Mouse (Mus musculus): ENCODE measurements at regions not wholly inside any gene's neighbourhood (a gene's known extent, or its start where the extent isn't known, plus 50 kb on each side); places are given as distances from the start of the nearest gene placed in this dataset.

- Histone ChIP-seq H3K27ac (ENCODE audit: low read depth, low read length) (no peak overlapping the region), H3K36me3 (ENCODE audit: control insufficient read depth, insufficient read depth, low read length) (no peaks in the 10 kb centered on the region), H3K9ac (ENCODE audit: low read length) (no peak overlapping the region), H3K4me2 (ENCODE audit: low read depth, low read length, severe bottlenecking) (no peak overlapping the region), H3K27me3 (ENCODE audit: control insufficient read depth, insufficient read depth, low read length) (no peaks in the 10 kb centered on the region; the same call in 1 of the 2 replicates), H3K4me1 (replicated peaks; ENCODE audit: control insufficient read depth, insufficient read depth, low read length) (no peaks in the 10 kb centered on the region), H3K4me3 (ENCODE audit: low read depth, low read length) (no peak overlapping the region), H3K9me3 (ENCODE audit: control insufficient read depth, low read length) (no peaks in the 10 kb centered on the region)
- DNase-seq (ENCODE audit: low spot score) (no peak), ATAC-seq (replicated peaks; ENCODE audit: low FRiP score) (no peak)
- WGBS = 47% methylated on average over 4 of the region's 4 CpGs
Measured at GRCm38 (mm10) chr11:64597305-64597704, 160.9 kb upstream of the F930015N05Rik start.

DNA sequence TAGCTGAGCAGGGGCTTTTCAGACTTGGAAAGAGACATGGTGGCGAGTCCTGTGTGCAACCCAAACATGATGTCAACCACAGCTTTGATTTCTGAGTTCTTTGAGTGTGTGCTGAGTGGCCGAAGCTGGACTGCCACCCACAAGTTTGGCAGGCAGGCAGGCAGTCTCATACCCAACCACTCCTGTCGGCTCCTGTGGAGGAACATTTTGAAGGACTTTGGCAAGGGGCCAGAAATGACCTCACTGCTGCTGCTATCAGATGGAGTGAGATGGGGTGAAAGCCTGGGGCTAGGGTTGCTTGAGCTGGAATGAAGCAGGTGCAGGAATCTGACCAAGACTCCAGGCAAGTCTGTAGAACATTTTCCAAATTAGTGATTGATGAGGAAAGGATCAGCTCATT lies 162.7 kb upstream of the F930015N05Rik start:
- Histone ChIP-seq H3K27me3 (ENCODE audit: control insufficient read depth, insufficient read depth, low read length) (no peaks in the 10 kb centered on the region; the same call in 1 of the 2 replicates), H3K36me3 (ENCODE audit: control insufficient read depth, insufficient read depth, low read length) (no peaks in the 10 kb centered on the region), H3K27ac (ENCODE audit: low read depth, low read length) (no peak overlapping the region), H3K9me3 (ENCODE audit: control insufficient read depth, low read length) (no peaks in the 10 kb centered on the region), H3K4me1 (replicated peaks; ENCODE audit: control insufficient read depth, insufficient read depth, low read length) (no peaks in the 10 kb centered on the region), H3K4me3 (ENCODE audit: low read depth, low read length) (no peak overlapping the region), H3K4me2 (ENCODE audit: low read depth, low read length, severe bottlenecking) (no peak overlapping the region), H3K9ac (ENCODE audit: low read length) (no peak overlapping the region)
- DNase-seq (ENCODE audit: low spot score) (no peak), ATAC-seq (replicated peaks; ENCODE audit: low FRiP score) (no peak)
- 84% methylated on average over 3 of the region's 3 CpGs for WGBS

DNA sequence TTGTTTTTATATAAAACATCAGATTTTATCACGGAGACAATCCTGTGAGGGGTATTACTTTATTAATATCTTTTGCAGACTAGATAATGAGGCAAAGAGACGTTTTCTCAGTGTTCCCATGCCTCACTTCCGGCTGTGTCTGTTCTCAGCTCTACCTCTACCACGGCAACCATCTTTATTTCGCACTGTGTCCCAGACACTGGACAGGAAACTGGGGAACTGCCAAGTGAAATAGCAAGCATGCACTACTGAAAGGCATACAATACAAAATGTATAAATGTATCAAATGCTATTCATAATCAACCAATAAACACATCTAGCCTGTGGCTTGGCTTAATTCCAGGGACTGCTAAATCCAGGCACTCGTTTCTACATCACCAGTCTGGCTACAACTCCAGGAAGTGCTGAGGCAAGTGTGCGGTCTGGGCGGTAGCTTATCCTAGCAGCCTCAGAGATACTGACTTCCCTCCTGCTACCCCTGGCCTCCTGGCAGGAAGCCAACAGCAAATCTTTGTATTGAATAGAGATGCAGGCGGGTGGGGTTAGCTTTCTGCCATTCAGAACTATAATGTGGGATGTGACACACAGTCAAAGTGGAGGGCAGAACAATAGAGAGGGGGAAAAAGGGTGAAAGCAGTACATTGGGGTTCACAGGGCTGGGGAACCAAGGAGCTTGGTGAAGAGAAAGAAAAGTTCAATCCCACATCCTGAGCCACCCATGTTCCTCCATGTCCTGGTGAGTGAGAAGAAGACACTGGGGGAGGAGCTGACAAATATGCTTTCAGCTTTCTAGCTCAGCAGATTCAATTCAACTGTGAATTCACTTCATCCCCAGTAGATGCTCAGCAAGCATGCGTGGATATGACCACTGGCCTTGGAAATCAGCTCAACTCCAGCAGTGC lies 164.0 kb upstream of the F930015N05Rik start:
- no peak overlapping the region for H3K4me3 ChIP-seq (ENCODE audit: low read depth, low read length)
- H3K27me3 ChIP-seq (ENCODE audit: control insufficient read depth, insufficient read depth, low read length) = no peaks in the 10 kb centered on the region; the same call in 1 of the 2 replicates
- no peaks in the 10 kb centered on the region for H3K36me3 ChIP-seq (ENCODE audit: control insufficient read depth, insufficient read depth, low read length)
- ATAC-seq (replicated peaks; ENCODE audit: low FRiP score) (no peak), DNase-seq (ENCODE audit: low spot score) (no peak)
- H3K9me3 ChIP-seq (ENCODE audit: control insufficient read depth, low read length) = no peaks in the 10 kb centered on the region
- H3K27ac ChIP-seq (ENCODE audit: low read depth, low read length) = no peak overlapping the region
- H3K9ac ChIP-seq (ENCODE audit: low read length) = no peak overlapping the region
- no peaks in the 10 kb centered on the region for H3K4me1 ChIP-seq (replicated peaks; ENCODE audit: control insufficient read depth, insufficient read depth, low read length)
- 79% methylated on average over 10 of the region's 10 CpGs for WGBS
- H3K4me2 ChIP-seq (ENCODE audit: low read depth, low read length, severe bottlenecking) = no peak overlapping the region

- Histone ChIP-seq H3K36me3 (ENCODE audit: control insufficient read depth, insufficient read depth, low read length) (no peaks in the 10 kb centered on the region), H3K27me3 (ENCODE audit: control insufficient read depth, insufficient read depth, low read length) (no peaks in the 10 kb centered on the region), H3K4me3 (ENCODE audit: low read depth, low read length) (no peak overlapping the region), H3K4me1 (replicated peaks; ENCODE audit: control insufficient read depth, insufficient read depth, low read length) (no peaks in the 10 kb centered on the region), H3K9ac (ENCODE audit: low read length) (no peak overlapping the region), H3K9me3 (ENCODE audit: control insufficient read depth, low read length) (no peaks in the 10 kb centered on the region), H3K27ac (ENCODE audit: low read depth, low read length) (no peak overlapping the region), H3K4me2 (ENCODE audit: low read depth, low read length, severe bottlenecking) (no peak overlapping the region)
- DNase-seq (ENCODE audit: low spot score) (no peak), ATAC-seq (replicated peaks; ENCODE audit: low FRiP score) (no peak)
- WGBS = 85% methylated on average over 2 of the region's 2 CpGs
Measured at GRCm38 (mm10) chr11:64609043-64609442, 172.6 kb upstream of the F930015N05Rik start.

GRCm38 (mm10) chr11:64610724-64611123 lies 174.3 kb upstream of the F930015N05Rik start:
- no peaks in the 10 kb centered on the region for H3K27me3 ChIP-seq (ENCODE audit: control insufficient read depth, insufficient read depth, low read length)
- ATAC-seq (replicated peaks; ENCODE audit: low FRiP score) (no peak), DNase-seq (ENCODE audit: low spot score) (no peak)
- H3K4me1 ChIP-seq (replicated peaks; ENCODE audit: control insufficient read depth, insufficient read depth, low read length) = no peaks in the 10 kb centered on the region
- no peak overlapping the region for H3K27ac ChIP-seq (ENCODE audit: low read depth, low read length)
- H3K9ac ChIP-seq (ENCODE audit: low read length) = no peak overlapping the region
- H3K36me3 ChIP-seq (ENCODE audit: control insufficient read depth, insufficient read depth, low read length) = no peaks in the 10 kb centered on the region
- WGBS = 92% methylated on average over 3 of the region's 3 CpGs
- H3K4me3 ChIP-seq (ENCODE audit: low read depth, low read length) = no peak overlapping the region
- no peaks in the 10 kb centered on the region for H3K9me3 ChIP-seq (ENCODE audit: control insufficient read depth, low read length)
- H3K4me2 ChIP-seq (ENCODE audit: low read depth, low read length, severe bottlenecking) = no peak overlapping the region

GRCm38 (mm10) chr11:64615140-64615539 lies 178.7 kb upstream of the F930015N05Rik start:
- ATAC-seq (replicated peaks; ENCODE audit: low FRiP score) (no peak), DNase-seq (ENCODE audit: low spot score) (no peak)
- Histone ChIP-seq H3K9me3 (ENCODE audit: control insufficient read depth, low read length) (no peaks in the 10 kb centered on the region), H3K36me3 (ENCODE audit: control insufficient read depth, insufficient read depth, low read length) (no peaks in the 10 kb centered on the region), H3K27ac (ENCODE audit: low read depth, low read length) (no peak overlapping the region), H3K4me3 (ENCODE audit: low read depth, low read length) (no peak overlapping the region), H3K27me3 (ENCODE audit: control insufficient read depth, insufficient read depth, low read length) (no peaks in the 10 kb centered on the region), H3K9ac (ENCODE audit: low read length) (no peak overlapping the region), H3K4me2 (ENCODE audit: low read depth, low read length, severe bottlenecking) (no peak overlapping the region), H3K4me1 (replicated peaks; ENCODE audit: control insufficient read depth, insufficient read depth, low read length) (no peaks in the 10 kb centered on the region)
- 78% methylated on average over 1 of the region's 1 CpGs for WGBS

- DNase-seq (ENCODE audit: low spot score) (no peak), ATAC-seq (replicated peaks; ENCODE audit: low FRiP score) (no peak)
- Histone ChIP-seq H3K9ac (ENCODE audit: low read length) (no peak overlapping the region), H3K36me3 (ENCODE audit: control insufficient read depth, insufficient read depth, low read length) (no peaks in the 10 kb centered on the region), H3K27ac (ENCODE audit: low read depth, low read length) (no peak overlapping the region), H3K4me2 (ENCODE audit: low read depth, low read length, severe bottlenecking) (no peak overlapping the region), H3K9me3 (ENCODE audit: control insufficient read depth, low read length) (no peaks in the 10 kb centered on the region), H3K4me3 (ENCODE audit: low read depth, low read length) (no peak overlapping the region), H3K4me1 (replicated peaks; ENCODE audit: control insufficient read depth, insufficient read depth, low read length) (no peaks in the 10 kb centered on the region), H3K27me3 (ENCODE audit: control insufficient read depth, insufficient read depth, low read length) (no peaks in the 10 kb centered on the region)
- WGBS = 71% methylated on average over 5 of the region's 5 CpGs
Measured at GRCm38 (mm10) chr11:64618631-64619385, 182.4 kb upstream of the F930015N05Rik start.

DNA sequence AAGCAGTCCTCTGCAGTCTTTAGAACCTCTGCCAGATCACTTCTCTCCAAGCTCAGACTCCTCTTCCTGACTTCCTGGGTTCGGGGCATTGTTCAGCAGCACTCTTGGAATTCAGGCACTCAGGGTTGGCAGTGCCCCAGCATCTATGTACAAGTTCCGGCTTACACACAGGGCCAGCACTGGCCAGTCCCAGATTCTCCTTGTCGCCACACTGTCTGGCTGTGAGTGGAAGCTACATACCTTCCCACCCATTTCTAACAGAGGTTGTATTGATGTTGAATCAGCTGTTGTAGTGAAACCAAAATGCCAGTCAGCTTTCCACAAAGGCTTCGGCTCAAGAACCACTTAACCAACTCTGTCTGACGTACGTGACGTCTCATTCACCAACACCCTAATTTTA lies 190.7 kb upstream of the F930015N05Rik start:
- Histone ChIP-seq H3K27me3 (ENCODE audit: control insufficient read depth, insufficient read depth, low read length) (no peaks in the 10 kb centered on the region), H3K27ac (ENCODE audit: low read depth, low read length) (no peak overlapping the region), H3K9me3 (ENCODE audit: control insufficient read depth, low read length) (no peaks in the 10 kb centered on the region), H3K4me2 (ENCODE audit: low read depth, low read length, severe bottlenecking) (no peak overlapping the region), H3K4me3 (ENCODE audit: low read depth, low read length) (no peak overlapping the region), H3K9ac (ENCODE audit: low read length) (no peak overlapping the region), H3K4me1 (replicated peaks; ENCODE audit: control insufficient read depth, insufficient read depth, low read length) (no peaks in the 10 kb centered on the region), H3K36me3 (ENCODE audit: control insufficient read depth, insufficient read depth, low read length) (no peaks in the 10 kb centered on the region)
- 93% methylated on average over 7 of the region's 7 CpGs for WGBS
- DNase-seq (ENCODE audit: low spot score) (no peak), ATAC-seq (replicated peaks; ENCODE audit: low FRiP score) (no peak)

All from forebrain, embryonic 11.5 days (tissue).